Mouse (Mus musculus): ENCODE measurements around the gene Olfr1346.

DNA sequence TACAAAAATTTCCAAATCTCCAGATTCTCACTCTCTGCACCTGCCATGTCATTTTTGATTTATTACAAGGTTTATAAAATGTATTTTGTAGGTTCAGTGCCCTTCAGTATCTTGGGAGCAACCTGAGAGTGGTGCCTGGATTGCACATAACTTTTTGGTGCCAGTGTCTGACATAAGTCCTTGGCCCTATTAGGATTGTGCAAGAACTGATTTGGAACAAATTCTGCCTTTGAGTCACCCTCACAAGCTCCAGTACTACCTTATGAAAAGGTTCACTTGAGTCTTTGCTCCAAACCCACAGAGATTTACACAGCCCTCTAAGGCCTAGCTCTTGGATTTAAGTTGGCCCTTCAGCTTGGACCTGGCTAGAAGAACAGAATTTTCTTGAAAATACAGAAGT, at the start of gene Olfr1346:
- TF ChIP-seq CTCF (IDR thresholded peaks at IDR 0.05; ENCODE audit: extremely low read depth, insufficient read depth, low read length): no peak
- no peak for TF ChIP-seq POLR2A (IDR thresholded peaks at IDR 0.05; ENCODE audit: extremely low read depth, insufficient read depth, low read length)
